Mouse (Mus musculus): ENCODE results near the gene Vps72.

DNA sequence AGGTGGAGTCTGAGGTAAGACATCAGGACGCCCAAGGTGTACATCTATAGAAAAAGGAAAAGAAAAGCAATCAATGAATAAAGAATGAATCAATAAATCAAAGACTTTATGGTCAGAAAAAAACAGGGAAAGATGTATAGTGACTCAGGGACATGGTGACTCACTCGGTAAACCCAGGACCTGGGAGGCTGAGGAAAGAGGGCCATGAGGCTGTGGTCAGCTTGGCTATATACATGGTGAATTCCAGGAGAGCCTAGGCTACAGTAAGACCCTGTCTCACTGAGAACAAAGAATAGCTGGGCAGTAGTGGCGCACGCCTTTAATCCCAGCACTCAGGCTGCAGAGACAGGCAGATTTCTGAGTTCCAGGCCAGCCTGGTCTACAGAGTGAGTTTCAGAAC, 47.1 kb upstream of the Vps72 start:
- no peak for TF ChIP-seq CTCF (IDR thresholded peaks at IDR 0.05; ENCODE audit: control insufficient read depth, insufficient read depth, insufficient replicate concordance, low read depth, low read length)
- no peak for TF ChIP-seq POLR2A (IDR thresholded peaks at IDR 0.05; ENCODE audit: control insufficient read depth, low read depth, low read length)

Measured in testis, adult 2 months (tissue).